Mouse (Mus musculus) heart, postnatal 0 days (tissue): ENCODE results near the gene Map3k5. TPM values are rescaled to one million over a fixed set of nuclear protein-coding genes. Genes with fewer than 3 reads are reported as not detected.

Experiments
- ATAC-seq: fragments of 200-750 bp; cut with Nextera tagmentation; 2 replicates; pipeline ENCODE4 v1.8.0; 2017; ENCODE audit warnings: low read depth, moderate number of reproducible peaks, moderate library complexity; ENCODE audit not compliant: insufficient read depth
- DNase-seq: peaks from one replicate; pipeline ENCODE4 v3.0.0-alpha.2; 2016; ENCODE audit warnings: low spot score
- H3K27ac ChIP-seq: fragments of 300-500 bp; sonication (generic); 2 replicates; pipeline ENCODE4 v1.5.1; 2014; ENCODE audit warnings: low read depth, mild to moderate bottlenecking
- H3K27me3 ChIP-seq: fragments of 300-500 bp; sonication (generic); 2 replicates; pipeline ENCODE4 v1.6.1; 2014; ENCODE audit warnings: low read length, mixed read lengths; ENCODE audit not compliant: control insufficient read depth, insufficient read depth
- H3K36me3 ChIP-seq: fragments of 300-500 bp; sonication (generic); replicated peaks from 2 replicates; pipeline ENCODE4 v1.6.1; 2014; ENCODE audit warnings: low read length, mixed read lengths; ENCODE audit not compliant: control insufficient read depth, insufficient read depth
- H3K4me1 ChIP-seq: fragments of 300-500 bp; sonication (generic); 2 replicates; pipeline ENCODE4 v1.6.1; 2014; ENCODE audit warnings: antibody characterized with exemption; ENCODE audit not compliant: control insufficient read depth, insufficient read depth
- H3K4me2 ChIP-seq: fragments of 300-500 bp; sonication (generic); 2 replicates; pipeline ENCODE4 v1.6.1; 2014; ENCODE audit warnings: low read depth, mild to moderate bottlenecking, low read length, moderate library complexity
- H3K4me3 ChIP-seq: fragments of 300-500 bp; sonication (generic); 2 replicates; pipeline ENCODE4 v1.5.1; 2014; ENCODE audit warnings: low read depth, low read length
- H3K9ac ChIP-seq: fragments of 300-500 bp; sonication (generic); replicated peaks from 2 replicates; pipeline ENCODE4 v1.6.1; 2014; ENCODE audit warnings: low read depth, low read length, mixed read lengths
- H3K9me3 ChIP-seq: fragments of 300-500 bp; sonication (generic); replicated peaks from 2 replicates; pipeline ENCODE4 v1.6.1; 2016; ENCODE audit warnings: low read length; ENCODE audit not compliant: control insufficient read depth
- CTCF ChIP-seq: IDR thresholded peaks from 2 replicates; pipeline ENCODE4 v1.5.1; 2016; ENCODE audit warnings: antibody characterized with exemption, control low read depth, low read depth
- EP300 ChIP-seq: IDR thresholded peaks from 2 replicates; pipeline ENCODE4 v1.6.1; 2016; ENCODE audit warnings: antibody characterized with exemption, low read depth
- WGBS: fragments of 180-500 bp; shearing (Covaris S2); extraction: QIAGEN DNeasy Blood & Tissue Kit; methylation state at CpG from one replicate; pipeline ENCODE4 v1.1.7; 2014; 5-methylcytosine and 5-hydroxymethylcytosine counted together
- polyA plus RNA-seq: library from polyadenylated mRNA; unstranded; fragments of >200 nt; fragmentation: Nextera tagmentation; extraction: Ambion mirVana; gene quantifications from 2 replicates; pipeline ENCODE4 v1.2.1, GENCODE M21; 2015
- total RNA-seq: library from RNA; depleted of rRNA; stranded (reverse); fragments of >200 nt; gene quantifications from 2 replicates; pipeline ENCODE4 v1.2.3, GENCODE M21; 2014; ENCODE audit warnings: low replicate concordance

Map3k5 gene
- total and polyA plus RNA-seq, 2 experiments from 2014 or later, result 2.5 to 10.8 TPM

DNA sequence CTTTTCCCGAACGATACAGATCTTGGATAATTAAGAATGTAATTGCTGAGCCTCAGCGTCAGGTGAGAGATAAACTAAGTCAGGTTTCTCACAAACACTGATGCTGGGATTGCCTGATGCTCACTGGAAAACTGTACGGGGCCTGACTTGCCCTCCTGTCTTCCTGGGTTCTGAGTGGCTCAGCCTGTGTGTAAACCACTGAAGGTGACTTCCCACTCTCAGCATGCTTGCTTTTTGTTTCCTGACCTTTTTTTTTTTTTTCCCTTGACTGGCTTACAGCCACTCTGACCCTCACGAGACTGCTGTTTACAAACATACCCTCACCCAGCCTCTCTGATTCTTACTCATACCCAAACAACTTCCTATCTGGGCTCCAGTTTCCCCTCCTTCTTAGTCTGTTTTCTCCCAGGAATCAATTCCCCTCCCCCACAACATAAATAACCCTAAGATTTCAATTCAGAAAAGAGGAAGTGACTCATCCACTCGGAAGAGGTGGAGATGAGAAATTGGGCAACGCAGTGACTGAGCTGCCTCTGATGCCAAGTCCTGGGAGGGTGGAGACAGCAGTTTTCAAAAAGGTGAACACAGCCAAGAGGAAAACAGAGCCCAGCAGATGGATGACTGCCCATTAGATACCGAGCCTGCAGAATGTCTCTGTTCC is 170.1 kb downstream of the Map3k5 start:
- Histone ChIP-seq H3K4me3 (no peak overlapping the region), H3K27me3 (no peaks in the 10 kb centered on the region), H3K27ac (peak overlapping the region; percentile 32), H3K36me3 (peaks cover 28% of the 10 kb centered on the region; the same call in 1 of the 2 replicates), H3K4me2 (no peak overlapping the region), H3K9me3 (no peaks in the 10 kb centered on the region), H3K9ac (no peak overlapping the region), H3K4me1 (peaks cover 16% of the 10 kb centered on the region)
- DNase-seq, result peak; percentile 82
- peak; percentile 86 for ATAC-seq
- TF ChIP-seq CTCF (no peak), EP300 (0 out of 2 replicates have a peak, but pooled peaks have one; percentile 27)
- WGBS, result 46% methylated on average over 8 of the region's 8 CpGs

DNA sequence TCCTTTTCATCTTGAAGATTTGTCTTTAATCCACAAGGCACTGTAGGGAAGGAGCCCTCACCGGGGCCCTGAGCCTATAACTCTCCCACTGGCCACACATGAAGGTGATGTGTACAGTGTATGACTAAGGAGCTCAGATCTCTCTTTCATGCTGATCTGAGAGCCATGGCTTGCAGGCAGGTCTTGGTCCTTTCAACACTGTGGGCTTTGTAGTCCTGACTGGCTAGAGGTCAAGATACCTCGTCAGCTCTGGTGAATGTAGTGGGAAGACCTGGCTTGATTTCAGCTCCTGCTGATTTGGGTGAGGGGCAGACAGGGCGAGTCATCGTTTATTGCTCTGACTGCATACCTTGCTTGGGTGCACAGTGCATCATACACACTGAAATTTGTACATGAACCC is 171.3 kb downstream of the Map3k5 start:
- H3K4me2 ChIP-seq, result no peak overlapping the region
- H3K27ac ChIP-seq, result no peak overlapping the region
- no peak overlapping the region for H3K9ac ChIP-seq
- H3K27me3 ChIP-seq, result no peaks in the 10 kb centered on the region
- peaks cover 25% of the 10 kb centered on the region; the same call in 1 of the 2 replicates for H3K36me3 ChIP-seq
- H3K4me1 ChIP-seq, result peaks cover 16% of the 10 kb centered on the region
- DNase-seq (no peak), ATAC-seq (no peak; the same call in 1 of the 2 replicates)
- 61% methylated on average over 4 of the region's 4 CpGs for WGBS
- no peaks in the 10 kb centered on the region for H3K9me3 ChIP-seq
- H3K4me3 ChIP-seq, result no peak overlapping the region
- TF ChIP-seq EP300 (no peak), CTCF (no peak)

DNA sequence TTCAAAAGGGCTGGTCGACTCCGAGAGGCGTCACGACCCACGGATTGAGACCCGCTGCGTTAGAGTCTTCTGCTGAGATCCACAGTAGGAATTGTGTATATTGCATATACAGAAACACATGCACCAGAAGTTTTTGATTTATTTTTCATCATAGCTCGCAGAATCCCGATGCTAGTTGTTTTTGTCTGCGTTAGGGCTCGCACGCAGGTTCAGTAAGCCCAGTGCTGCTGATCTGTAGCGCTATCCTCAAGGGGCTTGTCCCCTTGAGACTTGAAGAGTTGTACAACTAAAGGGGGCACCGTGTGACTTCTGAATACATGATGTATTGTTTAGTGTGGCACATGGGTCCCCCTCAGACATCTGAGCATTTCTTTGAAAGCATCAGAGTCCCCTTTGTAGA is 172.8 kb downstream of the Map3k5 start:
- DNase-seq, result no peak
- Histone ChIP-seq H3K4me2 (no peak overlapping the region), H3K9ac (no peak overlapping the region), H3K4me3 (no peak overlapping the region), H3K4me1 (peaks cover 16% of the 10 kb centered on the region), H3K36me3 (peaks cover 25% of the 10 kb centered on the region; the same call in 1 of the 2 replicates), H3K27ac (no peak overlapping the region), H3K9me3 (no peaks in the 10 kb centered on the region), H3K27me3 (no peaks in the 10 kb centered on the region)
- TF ChIP-seq EP300, result no peak
- no peak for TF ChIP-seq CTCF
- no peak for ATAC-seq
- 93% methylated on average over 14 of the region's 14 CpGs for WGBS

DNA sequence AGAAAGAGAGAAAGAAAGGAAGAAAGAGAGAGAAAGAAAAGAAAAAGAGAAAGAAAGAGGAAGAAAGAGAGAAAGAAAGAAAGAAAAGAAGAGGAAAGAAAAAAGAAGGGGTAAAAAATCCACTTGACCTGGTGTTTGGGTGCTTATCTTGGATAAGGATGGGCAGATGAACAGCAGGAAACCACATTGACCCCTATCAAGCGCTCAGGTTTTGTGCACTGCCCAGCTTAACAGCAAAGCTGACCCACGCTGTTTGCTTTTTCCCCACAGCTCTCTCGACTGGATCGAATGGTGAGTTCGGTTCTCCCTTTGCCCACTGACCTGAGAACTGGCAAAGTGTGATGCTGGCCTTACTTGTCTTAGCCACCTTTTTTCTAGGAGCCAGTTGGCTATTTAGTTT is 177.2 kb downstream of the Map3k5 start:
- WGBS, result 92% methylated on average over 5 of the region's 5 CpGs
- no peak for DNase-seq
- TF ChIP-seq CTCF, result no peak
- no peak for TF ChIP-seq EP300
- Histone ChIP-seq H3K27ac (no peak overlapping the region), H3K9ac (no peak overlapping the region), H3K4me2 (no peak overlapping the region), H3K4me1 (no peaks in the 10 kb centered on the region), H3K27me3 (no peaks in the 10 kb centered on the region), H3K9me3 (no peaks in the 10 kb centered on the region), H3K36me3 (peaks cover 33% of the 10 kb centered on the region), H3K4me3 (no peak overlapping the region)
- no peak for ATAC-seq

DNA sequence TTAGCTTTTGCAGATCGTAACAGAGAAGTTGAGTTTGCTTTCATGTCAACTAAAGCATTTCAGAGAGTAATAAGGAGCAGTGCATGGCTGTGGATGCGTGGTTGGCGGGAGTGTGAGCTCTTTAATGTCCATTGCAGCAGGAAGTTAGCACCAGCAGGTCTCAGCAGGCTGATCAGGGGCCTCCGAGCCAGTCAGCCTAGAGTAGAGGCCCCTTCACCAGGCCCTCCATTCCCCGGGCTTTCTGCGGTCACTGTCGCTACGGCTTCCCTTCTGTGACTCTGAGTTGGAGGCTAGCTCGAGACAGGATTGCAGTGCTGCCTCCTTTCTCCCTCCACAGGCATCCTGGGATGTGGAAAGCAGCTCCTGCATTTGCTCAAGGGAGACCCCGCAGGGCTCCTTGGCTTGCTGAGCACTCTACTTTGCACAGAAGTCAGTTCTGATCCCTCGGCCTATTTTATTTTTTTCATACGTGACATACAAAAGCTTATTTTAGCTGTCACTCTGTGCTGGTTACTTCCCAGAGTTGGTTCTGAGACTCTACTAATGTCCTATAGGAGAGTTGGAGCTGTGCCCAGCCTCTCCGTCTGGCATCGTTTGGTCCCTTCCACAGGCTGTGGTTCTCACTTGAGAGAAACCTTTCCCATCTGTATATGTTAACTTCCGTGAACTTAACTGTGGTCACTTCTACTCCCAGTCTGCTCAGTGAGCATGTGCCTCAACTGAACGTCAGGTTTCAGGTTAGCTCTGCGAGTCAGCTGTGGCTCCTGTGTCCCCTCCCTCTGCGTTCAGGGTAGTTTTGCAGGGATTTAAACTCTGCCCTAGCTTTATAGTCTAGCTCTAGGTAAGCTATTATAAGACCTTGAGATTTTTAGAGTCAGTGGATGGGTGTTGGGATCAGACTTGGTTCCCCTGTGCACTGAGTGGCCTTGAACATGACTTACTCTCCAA is 178.0 kb downstream of the Map3k5 start:
- no peak overlapping the region for H3K4me3 ChIP-seq
- 78% methylated on average over 18 of the region's 18 CpGs for WGBS
- no peak overlapping the region for H3K4me2 ChIP-seq
- ATAC-seq (no peak), DNase-seq (no peak)
- no peaks in the 10 kb centered on the region for H3K4me1 ChIP-seq
- H3K27ac ChIP-seq, result no peak overlapping the region
- no peaks in the 10 kb centered on the region for H3K9me3 ChIP-seq
- TF ChIP-seq EP300 (no peak), CTCF (no peak)
- H3K27me3 ChIP-seq, result no peaks in the 10 kb centered on the region
- peaks cover 32% of the 10 kb centered on the region for H3K36me3 ChIP-seq
- no peak overlapping the region for H3K9ac ChIP-seq
